18 mouse cellular contexts compared by ENCODE assay signal in genomic region chr8:57273055-57273454, GRCm38 (mm10). TPM values are rescaled to one million over a fixed set of nuclear protein-coding genes. Genes with fewer than 3 reads are reported as not detected.
"Had no signal": no experiment of that assay in that cellular context is flagged by ENCODE, and none has a peak within 500 bp of the region (broad histone marks: within the 10 kb centered on the region; RNA-seq: fewer than 3 reads in every experiment).

No protein-coding gene starts in this region.

- DNase-seq: retina, postnatal 1 day; right cerebral cortex, adult 18-20 months; right cerebral cortex, postnatal 14 days; right cerebral cortex, postnatal 25 days; right cerebral cortex, postnatal 4 days; spleen, adult 18-20 months; thymus, adult 18-20 months; thymus, adult 2 months; thymus, postnatal 14 days; thymus, postnatal 25 days; thymus, postnatal 36 days; thymus, postnatal 4 days had no signal

- H3K27ac ChIP-seq: neural tube, embryonic 13.5 days; neural tube, embryonic 15.5 days; stomach, embryonic 15.5 days; stomach, postnatal 0 days had no signal

- H3K4me2 ChIP-seq: neural tube, embryonic 13.5 days; neural tube, embryonic 15.5 days; stomach, embryonic 15.5 days had no signal

- H3K36me3 ChIP-seq: neural tube, embryonic 13.5 days; neural tube, embryonic 15.5 days; stomach, embryonic 15.5 days had no signal

- H3K9ac ChIP-seq: neural tube, embryonic 13.5 days; neural tube, embryonic 15.5 days; stomach, embryonic 15.5 days had no signal

- H3K27me3 ChIP-seq: neural tube, embryonic 13.5 days; neural tube, embryonic 15.5 days; stomach, embryonic 15.5 days had no signal

- H3K4me3 ChIP-seq: neural tube, embryonic 13.5 days; neural tube, embryonic 15.5 days; stomach, embryonic 15.5 days had no signal

- H3K4me1 ChIP-seq: neural tube, embryonic 13.5 days; neural tube, embryonic 15.5 days; stomach, embryonic 15.5 days had no signal

- H3K9me3 ChIP-seq: neural tube, embryonic 13.5 days; neural tube, embryonic 15.5 days; stomach, embryonic 15.5 days had no signal

RNA-seq across cellular contexts. Expression of gene Hand2, which starts 47.7 kb away (rescaled TPM):
- total RNA-seq: neutrophil, adult 5-6 weeks had no signal
- polyA plus RNA-seq: neural tube, embryonic 14.5 days; neural tube, embryonic 15.5 days had no signal
